Mouse (Mus musculus): ENCODE measurements around the gene Trpt1.

- no peak for TF ChIP-seq POLR2A (IDR thresholded peaks at IDR 0.05; ENCODE audit: borderline replicate concordance, extremely low read depth, insufficient read depth, insufficient read length, poor library complexity, severe bottlenecking)
- no peak for TF ChIP-seq CTCF (IDR thresholded peaks at IDR 0.05; ENCODE audit: borderline replicate concordance, extremely low read depth, insufficient read depth, insufficient read length)
Observed at GRCm38 (mm10) chr19:6994002-6994401, 1.9 kb upstream of the Trpt1 start.

All from brain, embryonic 14.5 days (tissue).